Mouse (Mus musculus) myocyte (in vitro differentiated cells): ENCODE results near the gene Lexm.

Experiments
- E2F4 ChIP-seq: IDR thresholded peaks from one replicate; pipeline ENCODE4 v1.6.1; 2011; ENCODE audit warnings: mild to moderate bottlenecking, control low read depth, moderate library complexity; ENCODE audit not compliant: insufficient read depth
- MAX ChIP-seq: IDR thresholded peaks from one replicate; pipeline ENCODE4 v1.6.1; 2011; ENCODE audit warnings: low read depth, mild to moderate bottlenecking, control low read depth
- MYOD1 ChIP-seq, 3 experiments: IDR thresholded peaks; one replicate each; pipeline ENCODE4 v1.6.1; 2011; ENCODE audit warnings: control low read depth in 2 of 3, low read depth in 2 of 3, mild to moderate bottlenecking in 2 of 3, moderate library complexity in 1 of 3; ENCODE audit not compliant: insufficient read length in 2 of 3, control insufficient read depth in 1 of 3
- MYOG ChIP-seq, 3 experiments: IDR thresholded peaks; one replicate each; pipeline ENCODE4 v1.6.1; 2011; ENCODE audit warnings: control low read depth in 2 of 3, low read depth in 2 of 3, mild to moderate bottlenecking in 2 of 3; ENCODE audit not compliant: insufficient read length in 2 of 3, control insufficient read depth in 1 of 3, insufficient read depth in 1 of 3
- POLR2A ChIP-seq: IDR thresholded peaks from one replicate; pipeline ENCODE4 v1.6.1; 2011; ENCODE audit warnings: low read depth, mild to moderate bottlenecking, control low read depth, moderate library complexity; ENCODE audit not compliant: insufficient read length
- POLR2AphosphoS2 ChIP-seq: IDR thresholded peaks from one replicate; pipeline ENCODE4 v1.6.1; 2011; ENCODE audit warnings: low read depth, control low read depth; ENCODE audit not compliant: insufficient read length
- REST ChIP-seq: IDR thresholded peaks from one replicate; pipeline ENCODE4 v1.6.1; 2011; ENCODE audit warnings: mild to moderate bottlenecking, control low read depth, moderate library complexity; ENCODE audit not compliant: insufficient read depth, insufficient read length
- TCF12 ChIP-seq: IDR thresholded peaks from one replicate; pipeline ENCODE4 v1.6.1; 2011; ENCODE audit warnings: mild to moderate bottlenecking, control low read depth; ENCODE audit not compliant: poor library complexity, insufficient read depth, severe bottlenecking
- TCF3 ChIP-seq: IDR thresholded peaks from one replicate; pipeline ENCODE4 v1.6.1; 2011; ENCODE audit warnings: low read depth, control low read depth; ENCODE audit not compliant: insufficient read length
- USF1 ChIP-seq: IDR thresholded peaks from one replicate; pipeline ENCODE4 v1.6.1; 2011; ENCODE audit warnings: low read depth, mild to moderate bottlenecking, control low read depth, moderate library complexity

DNA sequence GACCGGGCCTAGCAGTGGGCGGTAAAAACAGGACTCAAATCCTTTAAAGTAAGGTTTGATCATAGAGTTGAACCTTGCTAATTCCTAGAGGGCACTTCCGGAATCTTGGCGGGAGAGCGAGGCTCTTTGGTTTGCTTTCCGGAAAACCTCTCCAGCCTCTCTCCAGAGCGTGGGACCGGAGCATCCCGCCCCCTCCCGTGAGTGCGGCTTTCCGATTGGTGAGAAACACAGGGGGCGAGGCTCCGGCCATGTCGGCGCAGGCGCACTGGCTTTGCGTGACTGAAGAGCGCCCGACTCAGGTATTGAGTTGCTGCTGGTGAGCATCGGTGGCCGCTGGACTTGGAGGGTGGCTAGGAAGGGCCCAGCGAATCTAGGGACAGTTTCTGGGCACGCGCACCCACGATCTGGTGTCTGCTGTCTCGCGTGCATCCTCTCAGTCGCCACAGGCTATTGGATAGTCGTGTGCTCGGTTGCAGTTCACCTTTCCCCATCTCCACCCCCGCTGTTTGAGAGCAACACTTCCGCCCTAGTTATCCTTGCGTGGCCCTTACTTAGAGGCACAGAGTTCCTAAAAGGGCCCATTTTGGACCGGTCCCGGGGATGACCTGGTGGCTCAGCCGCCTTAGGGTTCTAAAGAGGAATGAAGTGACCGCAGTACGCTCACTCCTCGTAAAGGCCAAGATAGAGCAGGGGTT, 33.9 kb upstream of the Lexm start, which contains the start of gene Pars2:
- no peak for TF ChIP-seq MAX
- TF ChIP-seq MYOD1 (IDR thresholded peaks at IDR 0.05; ENCODE audit: control insufficient read depth in 1 of 3, insufficient read length in 2 of 3, low read depth in 2 of 3) = no peak
- peak; percentile 90 for TF ChIP-seq POLR2A
- no peak for TF ChIP-seq TCF3
- no peak for TF ChIP-seq TCF12
- peak; percentile 79 for TF ChIP-seq E2F4
- TF ChIP-seq MYOG (IDR thresholded peaks at IDR 0.05; ENCODE audit: control insufficient read depth in 1 of 3, insufficient read depth in 1 of 3, insufficient read length in 2 of 3, low read depth in 2 of 3) = no peak
- no peak for TF ChIP-seq USF1
- no peak for TF ChIP-seq REST
- TF ChIP-seq POLR2AphosphoS2 = peak; percentile 91
